Mouse (Mus musculus) megakaryocyte, embryonic 14.5 days (primary cell): ENCODE measurements at regions not wholly inside any gene's neighbourhood (a gene's known extent, or its start where the extent isn't known, plus 50 kb on each side); places are given as distances from the start of the nearest gene placed in this dataset.

Experiments used
- FLI1 ChIP-seq: IDR thresholded peaks from 2 replicates; pipeline ENCODE4 v1.6.1; 2012; ENCODE audit warnings: low read length, inconsistent platforms, mixed read lengths
- GATA1 ChIP-seq: IDR thresholded peaks from 3 replicates; pipeline ENCODE4 v1.6.1; 2012; ENCODE audit warnings: mixed read lengths, low read length, inconsistent platforms, borderline replicate concordance

DNA sequence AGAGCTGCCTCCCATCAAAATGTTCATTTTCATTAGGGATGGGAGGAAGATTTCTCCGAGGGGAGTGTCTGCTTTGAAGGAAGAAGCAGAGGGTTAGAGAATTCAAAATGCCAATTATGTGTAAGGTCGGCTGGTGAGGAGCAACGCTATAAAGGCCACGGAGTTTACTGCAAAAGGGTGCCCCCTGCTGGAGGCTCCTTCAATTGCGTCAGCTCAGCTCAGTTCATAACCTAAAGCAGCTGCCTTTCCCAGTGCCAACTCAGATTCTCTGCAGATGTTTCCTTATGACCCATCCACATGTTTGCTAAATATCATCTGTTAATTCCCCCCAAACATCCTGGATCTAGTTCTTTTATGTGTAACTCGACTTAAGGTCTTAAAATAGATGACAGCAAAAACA lies 138.8 kb downstream of the Mtx2 start:
- TF ChIP-seq GATA1 (no peak), FLI1 (no peak)
